Mouse (Mus musculus): Measurements from ENCODE around the gene Gtf2e1. TPM values are rescaled to one million over a fixed set of nuclear protein-coding genes. Genes with fewer than 3 reads are reported as not detected.

Gene Gtf2e1
- total and polyA plus RNA-seq, 3 experiments: 29.5 to 72.7 (median 56.0) TPM

GRCm38 (mm10) chr16:37519721-37520120, 19.9 kb downstream of the Gtf2e1 start:
- Histone ChIP-seq H3K79me2 (replicated peaks; ENCODE audit: control insufficient read depth, extremely low read depth, insufficient read depth, poor library complexity, severe bottlenecking) (peaks cover 20% of the 10 kb centered on the region), H3K4me1 (ENCODE audit: control insufficient read depth in 1 of 2, insufficient read depth in 2 of 2) (peaks cover 3 to 11% of the 10 kb centered on the region in 2 experiments; a peak in 2 of 4 replicates), H3K9ac (ENCODE audit: insufficient read depth, low read depth) (no peak overlapping the region), H3K4me3 (replicated peaks in 1 of 3; ENCODE audit: low read depth in 2 of 3, low read length in 2 of 3, poor library complexity in 1 of 3) (no peak overlapping the region), H3K4me2 (ENCODE audit: insufficient read depth, low read depth, poor library complexity, severe bottlenecking) (no peak overlapping the region), H3K36me3 (replicated peaks in 1 of 2; ENCODE audit: control insufficient read depth in 1 of 2, insufficient read depth in 1 of 2, low read length in 1 of 2) (peaks cover 61 to 94% of the 10 kb centered on the region in 2 experiments), H3K27me3 (replicated peaks) (no peaks in the 10 kb centered on the region), H3K27ac (ENCODE audit: insufficient read depth, low read depth) (peak overlapping the region; percentile 17; the same call in 1 of the 2 replicates), H3K9me3 (replicated peaks; ENCODE audit: low read length) (peaks cover 14% of the 10 kb centered on the region)
- dilution Hi-C loops (cut with MboI; ENCODE audit: extremely low pct_ligation_motif_present, extremely low pct_unique_long_range_greater_than_20kb, low sequenced_read_pairs) (no loop called here), in situ Hi-C loops (cut with MboI; ENCODE audit: low pct_ligation_motif_present, low pct_unique_long_range_greater_than_20kb, low sequenced_read_pairs) (no loop called here)
- DNase-seq (ENCODE audit: extremely low read depth): no peak
- TF ChIP-seq ETS1 (conservative IDR thresholded peaks at IDR 0.05; ENCODE audit: low read depth, low read length): no peak
- TF ChIP-seq CHD2 (IDR thresholded peaks at IDR 0.05; ENCODE audit: low read length): peak; percentile 60; the same call in 1 of the 2 replicates
- TF ChIP-seq POLR2A (IDR thresholded peaks at IDR 0.05; ENCODE audit: low read depth, low read length): peak; percentile 61
- no peak for TF ChIP-seq ZKSCAN1 (IDR thresholded peaks at IDR 0.05; ENCODE audit: borderline replicate concordance, low read depth, low read length)
- 0 out of 2 replicates have a peak, but pooled peaks have one; percentile 62 for TF ChIP-seq ZMIZ1 (IDR thresholded peaks at IDR 0.05; ENCODE audit: low read depth, low read length)
- no peak for TF ChIP-seq MAZ (IDR thresholded peaks at IDR 0.05; ENCODE audit: low read depth, low read length)
- no peak for TF ChIP-seq PAX5 (IDR thresholded peaks at IDR 0.05; ENCODE audit: low read length)
- no peak for TF ChIP-seq E2F4 (IDR thresholded peaks at IDR 0.05; ENCODE audit: insufficient replicate concordance, low read depth, low read length)
- TF ChIP-seq CHD1 (IDR thresholded peaks at IDR 0.05; ENCODE audit: low read depth, low read length): no peak

GRCm38 (mm10) chr16:37518662-37519061, 20.9 kb downstream of the Gtf2e1 start:
- Histone ChIP-seq H3K9ac (ENCODE audit: insufficient read depth, low read depth) (peak overlapping the region; percentile 95; the same call in 1 of the 2 replicates), H3K27me3 (replicated peaks) (no peaks in the 10 kb centered on the region), H3K36me3 (replicated peaks in 1 of 2; ENCODE audit: control insufficient read depth in 1 of 2, insufficient read depth in 1 of 2, low read length in 1 of 2) (peaks cover 52 to 91% of the 10 kb centered on the region in 2 experiments), H3K4me3 (replicated peaks in 1 of 3; ENCODE audit: low read depth in 2 of 3, low read length in 2 of 3, poor library complexity in 1 of 3) (no peak overlapping the region), H3K27ac (ENCODE audit: insufficient read depth, low read depth) (peak overlapping the region; percentile 27; the same call in 1 of the 2 replicates), H3K4me2 (ENCODE audit: insufficient read depth, low read depth, poor library complexity, severe bottlenecking) (peak overlapping the region; percentile 12; the same call in 1 of the 2 replicates), H3K4me1 (ENCODE audit: control insufficient read depth in 1 of 2, insufficient read depth in 2 of 2) (peaks cover 3 to 11% of the 10 kb centered on the region in 2 experiments; a peak in 2 of 4 replicates), H3K9me3 (replicated peaks; ENCODE audit: low read length) (peaks cover 4% of the 10 kb centered on the region), H3K79me2 (replicated peaks; ENCODE audit: control insufficient read depth, extremely low read depth, insufficient read depth, poor library complexity, severe bottlenecking) (peaks cover 24% of the 10 kb centered on the region)
- no peak for DNase-seq (ENCODE audit: extremely low read depth)
- in situ Hi-C loops (cut with MboI; ENCODE audit: low pct_ligation_motif_present, low pct_unique_long_range_greater_than_20kb, low sequenced_read_pairs) (no loop called here), dilution Hi-C loops (cut with MboI; ENCODE audit: extremely low pct_ligation_motif_present, extremely low pct_unique_long_range_greater_than_20kb, low sequenced_read_pairs) (no loop called here)
- TF ChIP-seq NRF1 (IDR thresholded peaks at IDR 0.05; ENCODE audit: low read depth, low read length): no peak
- no peak for TF ChIP-seq E2F4 (IDR thresholded peaks at IDR 0.05; ENCODE audit: insufficient replicate concordance, low read depth, low read length)
- no peak for TF ChIP-seq HCFC1 (IDR thresholded peaks at IDR 0.05; ENCODE audit: low read depth, low read length)
- TF ChIP-seq NELFE (IDR thresholded peaks at IDR 0.05; ENCODE audit: low read depth, low read length): no peak
- no peak for TF ChIP-seq UBTF (IDR thresholded peaks at IDR 0.05; ENCODE audit: low read depth, low read length)
- no peak for TF ChIP-seq BHLHE40 (IDR thresholded peaks at IDR 0.05; ENCODE audit: low read depth, low read length)
- peak; percentile 91 for TF ChIP-seq POLR2AphosphoS2 (IDR thresholded peaks at IDR 0.05; ENCODE audit: low read depth, low read length)
- TF ChIP-seq GABPA (IDR thresholded peaks at IDR 0.05; ENCODE audit: insufficient replicate concordance, low read depth, low read length): no peak
- no peak for TF ChIP-seq KAT2A (IDR thresholded peaks at IDR 0.05; ENCODE audit: insufficient replicate concordance, low read length)
- no peak for TF ChIP-seq CTCF (conservative IDR thresholded peaks at IDR 0.05 in 1 of 2, IDR thresholded peaks at IDR 0.05 in 1 of 2; ENCODE audit: low read depth in 2 of 2, low read length in 2 of 2)
- no peak for TF ChIP-seq JUND (conservative IDR thresholded peaks at IDR 0.05; ENCODE audit: low read depth, low read length)
- no peak for TF ChIP-seq IRF4 (IDR thresholded peaks at IDR 0.05; ENCODE audit: low read depth, low read length)
- TF ChIP-seq ZNF384 (IDR thresholded peaks at IDR 0.05; ENCODE audit: low read depth, low read length): no peak
- TF ChIP-seq ETS1 (conservative IDR thresholded peaks at IDR 0.05; ENCODE audit: low read depth, low read length): no peak
- TF ChIP-seq SIN3A (IDR thresholded peaks at IDR 0.05; ENCODE audit: low read length): no peak
- peak; percentile 78; the same call in 1 of the 2 replicates for TF ChIP-seq CHD1 (IDR thresholded peaks at IDR 0.05; ENCODE audit: low read depth, low read length)
- no peak for TF ChIP-seq MEF2A (IDR thresholded peaks at IDR 0.05; ENCODE audit: borderline replicate concordance, low read depth, low read length)
- TF ChIP-seq JUN (IDR thresholded peaks at IDR 0.05; ENCODE audit: insufficient read depth, low read depth, low read length): no peak
- TF ChIP-seq TBP (conservative IDR thresholded peaks at IDR 0.05; ENCODE audit: low read depth, low read length): no peak
- peak; percentile 47; the same call in 1 of the 2 replicates for TF ChIP-seq ZMIZ1 (IDR thresholded peaks at IDR 0.05; ENCODE audit: low read depth, low read length)
- TF ChIP-seq ZC3H11A (IDR thresholded peaks at IDR 0.05; ENCODE audit: low read depth, low read length): no peak
- TF ChIP-seq ELF1 (IDR thresholded peaks at IDR 0.05; ENCODE audit: low read depth, low read length): no peak
- no peak for TF ChIP-seq TCF12 (IDR thresholded peaks at IDR 0.05; ENCODE audit: low read depth, low read length)
- TF ChIP-seq EP300 (IDR thresholded peaks at IDR 0.05; ENCODE audit: low read length): no peak
- TF ChIP-seq POLR2A (IDR thresholded peaks at IDR 0.05; ENCODE audit: low read depth, low read length): peak; percentile 63
- peak; percentile 6; the same call in 1 of the 2 replicates for TF ChIP-seq RCOR1 (conservative IDR thresholded peaks at IDR 0.05; ENCODE audit: low read depth, low read length)
- TF ChIP-seq PAX5 (IDR thresholded peaks at IDR 0.05; ENCODE audit: low read length): no peak
- TF ChIP-seq USF1 (IDR thresholded peaks at IDR 0.05; ENCODE audit: low read depth, low read length): no peak
- no peak for TF ChIP-seq MAX (IDR thresholded peaks at IDR 0.05; ENCODE audit: low read length)
